Mouse (Mus musculus) liver, embryonic 13.5 days (tissue): ENCODE results near the gene Lypla2. TPM values are rescaled to one million over a fixed set of nuclear protein-coding genes. Genes with fewer than 3 reads are reported as not detected.

Experiments used
- ATAC-seq: fragments of 200-750 bp; cut with Nextera tagmentation; 2 replicates; pipeline ENCODE4 v1.8.0; 2017; ENCODE audit warnings: low read depth, mild to moderate bottlenecking, moderate number of reproducible peaks, moderate library complexity
- DNase-seq: peaks from one replicate; pipeline ENCODE4 v3.0.0; 2022
- H3K27ac ChIP-seq: fragments of 300-500 bp; sonication (generic); 2 replicates; pipeline ENCODE4 v1.5.1; 2015; ENCODE audit warnings: moderate library complexity, mild to moderate bottlenecking, inconsistent platforms
- H3K27me3 ChIP-seq: fragments of 300-500 bp; sonication (generic); 2 replicates; pipeline ENCODE4 v1.6.1; 2015; ENCODE audit warnings: mild to moderate bottlenecking, inconsistent platforms
- H3K36me3 ChIP-seq: fragments of 300-500 bp; sonication (generic); 2 replicates; pipeline ENCODE4 v1.6.1; 2015; ENCODE audit warnings: mild to moderate bottlenecking, inconsistent platforms
- H3K4me1 ChIP-seq: fragments of 300-500 bp; sonication (generic); replicated peaks from 2 replicates; pipeline ENCODE4 v1.6.1; 2015; ENCODE audit warnings: inconsistent platforms
- H3K4me2 ChIP-seq: fragments of 300-500 bp; sonication (generic); 2 replicates; pipeline ENCODE4 v1.6.1; 2015; ENCODE audit warnings: inconsistent platforms, mild to moderate bottlenecking, moderate library complexity
- H3K4me3 ChIP-seq: fragments of 300-500 bp; sonication (generic); replicated peaks from 2 replicates; pipeline ENCODE4 v1.5.1; 2015; ENCODE audit warnings: mild to moderate bottlenecking, inconsistent platforms
- H3K9ac ChIP-seq: fragments of 300-500 bp; sonication (generic); 2 replicates; pipeline ENCODE4 v1.6.1; 2015; ENCODE audit warnings: mild to moderate bottlenecking, inconsistent platforms
- H3K9me3 ChIP-seq: fragments of 300-500 bp; sonication (generic); replicated peaks from 2 replicates; pipeline ENCODE4 v1.6.1; 2016; ENCODE audit warnings: inconsistent platforms
- WGBS: fragments of 180-500 bp; shearing (Covaris S2); methylation state at CpG from one replicate; pipeline ENCODE4 v1.1.7; 2015; ENCODE audit not compliant: insufficient replicate concordance; 5-methylcytosine and 5-hydroxymethylcytosine counted together
- polyA plus RNA-seq: library from polyadenylated mRNA; unstranded; fragments of >200 nt; fragmentation: Nextera tagmentation; extraction: Ambion mirVana; gene quantifications from 2 replicates; pipeline ENCODE4 v1.2.1, GENCODE M21; 2015

Lypla2 gene
- polyA plus RNA-seq, 1 experiment from 2014 or later, result 49.7 TPM

- DNase-seq (no peak), ATAC-seq (no peak)
- Histone ChIP-seq H3K27me3 (no peaks in the 10 kb centered on the region), H3K27ac (no peak overlapping the region), H3K9ac (no peak overlapping the region), H3K9me3 (no peaks in the 10 kb centered on the region), H3K4me2 (no peak overlapping the region), H3K4me3 (no peak overlapping the region), H3K4me1 (peaks cover 36% of the 10 kb centered on the region), H3K36me3 (peaks cover 43% of the 10 kb centered on the region)
- 80% methylated on average over 9 of the region's 9 CpGs for WGBS
These were observed 42.6 kb downstream of the Lypla2 start for GRCm38 (mm10) chr4:135929828-135930227.

- Histone ChIP-seq H3K4me2 (no peak overlapping the region), H3K4me3 (no peak overlapping the region), H3K4me1 (peaks cover 32% of the 10 kb centered on the region), H3K27me3 (no peaks in the 10 kb centered on the region), H3K9ac (no peak overlapping the region), H3K27ac (no peak overlapping the region), H3K36me3 (peaks cover 41% of the 10 kb centered on the region), H3K9me3 (no peaks in the 10 kb centered on the region)
- ATAC-seq (no peak), DNase-seq (no peak)
- WGBS, result 75% methylated on average over 5 of the region's 5 CpGs
These were observed 43.0 kb downstream of the Lypla2 start for GRCm38 (mm10) chr4:135929405-135929804.

GRCm38 (mm10) chr4:135928376-135928775, 44.0 kb downstream of the Lypla2 start:
- DNase-seq, result no peak
- Histone ChIP-seq H3K4me1 (peaks cover 22% of the 10 kb centered on the region), H3K4me3 (no peak overlapping the region), H3K4me2 (no peak overlapping the region), H3K9ac (no peak overlapping the region), H3K36me3 (peaks cover 38% of the 10 kb centered on the region), H3K9me3 (no peaks in the 10 kb centered on the region), H3K27me3 (no peaks in the 10 kb centered on the region), H3K27ac (no peak overlapping the region)
- ATAC-seq, result no peak
- 91% methylated on average over 9 of the region's 9 CpGs for WGBS

GRCm38 (mm10) chr4:135926861-135927260, 45.6 kb downstream of the Lypla2 start:
- ATAC-seq, result no peak

GRCm38 (mm10) chr4:135926195-135926808, 46.1 kb downstream of the Lypla2 start:
- ATAC-seq (no peak), DNase-seq (no peak)
- WGBS, result 63% methylated on average over 10 of the region's 10 CpGs
- Histone ChIP-seq H3K27me3 (no peaks in the 10 kb centered on the region), H3K36me3 (peaks cover 30% of the 10 kb centered on the region), H3K4me1 (peaks cover 34% of the 10 kb centered on the region), H3K27ac (no peak overlapping the region), H3K9ac (no peak overlapping the region), H3K4me3 (no peak overlapping the region), H3K9me3 (no peaks in the 10 kb centered on the region), H3K4me2 (no peak overlapping the region)

More at GRCm38 (mm10) chr4:135926861-135927260, 45.6 kb downstream of the Lypla2 start:
- no peaks in the 10 kb centered on the region for H3K27me3 ChIP-seq
- H3K4me3 ChIP-seq, result no peak overlapping the region
- H3K27ac ChIP-seq, result no peak overlapping the region
- peaks cover 29% of the 10 kb centered on the region for H3K4me1 ChIP-seq
- DNase-seq, result no peak
- H3K9me3 ChIP-seq, result no peaks in the 10 kb centered on the region
- H3K9ac ChIP-seq, result no peak overlapping the region
- WGBS, result 86% methylated on average over 3 of the region's 3 CpGs
- no peak overlapping the region for H3K4me2 ChIP-seq
- H3K36me3 ChIP-seq, result peaks cover 35% of the 10 kb centered on the region

- Histone ChIP-seq H3K36me3 (peaks cover 22% of the 10 kb centered on the region), H3K9ac (no peak overlapping the region), H3K4me2 (no peak overlapping the region), H3K9me3 (no peaks in the 10 kb centered on the region), H3K27ac (no peak overlapping the region), H3K27me3 (no peaks in the 10 kb centered on the region), H3K4me1 (peaks cover 36% of the 10 kb centered on the region), H3K4me3 (no peak overlapping the region)
- DNase-seq (no peak), ATAC-seq (no peak)
- 83% methylated on average over 5 of the region's 5 CpGs for WGBS
These were observed 47.1 kb downstream of the Lypla2 start for GRCm38 (mm10) chr4:135925341-135925740.

GRCm38 (mm10) chr4:135924418-135924817, 48.0 kb downstream of the Lypla2 start:
- no peak overlapping the region for H3K9ac ChIP-seq
- peaks cover 23% of the 10 kb centered on the region for H3K36me3 ChIP-seq
- ATAC-seq (no peak), DNase-seq (no peak)
- no peak overlapping the region for H3K4me2 ChIP-seq
- no peaks in the 10 kb centered on the region for H3K9me3 ChIP-seq
- H3K4me1 ChIP-seq, result peaks cover 36% of the 10 kb centered on the region
- 69% methylated on average over 2 of the region's 2 CpGs for WGBS
- no peaks in the 10 kb centered on the region for H3K27me3 ChIP-seq
- H3K4me3 ChIP-seq, result no peak overlapping the region
- no peak overlapping the region for H3K27ac ChIP-seq

- Histone ChIP-seq H3K4me2 (peak overlapping the region; percentile 79), H3K9ac (peak overlapping the region; percentile 82; the same call in 1 of the 2 replicates), H3K4me1 (peaks cover 38% of the 10 kb centered on the region), H3K4me3 (peak overlapping the region; percentile 85; the same call in 1 of the 2 replicates), H3K9me3 (no peaks in the 10 kb centered on the region), H3K27ac (no peak overlapping the region), H3K27me3 (no peaks in the 10 kb centered on the region), H3K36me3 (peaks cover 25% of the 10 kb centered on the region)
- DNase-seq, result no peak
- WGBS, result 68% methylated on average over 1 of the region's 1 CpGs
- ATAC-seq, result no peak
These were observed 50.2 kb downstream of the Lypla2 start for GRCm38 (mm10) chr4:135922190-135922589.

GRCm38 (mm10) chr4:135921257-135922120, 50.9 kb downstream of the Lypla2 start:
- peak overlapping the region; percentile 85 for H3K4me3 ChIP-seq
- H3K4me1 ChIP-seq, result peaks cover 31% of the 10 kb centered on the region
- no peaks in the 10 kb centered on the region for H3K9me3 ChIP-seq
- ATAC-seq, result no peak
- DNase-seq, result no peak
- H3K4me2 ChIP-seq, result peak overlapping the region; percentile 79
- H3K36me3 ChIP-seq, result peaks cover 28% of the 10 kb centered on the region
- peak overlapping the region; percentile 69; the same call in 1 of the 2 replicates for H3K27ac ChIP-seq
- peak overlapping the region; percentile 82 for H3K9ac ChIP-seq
- H3K27me3 ChIP-seq, result no peaks in the 10 kb centered on the region
- 10% methylated on average over 26 of the region's 26 CpGs for WGBS

- Histone ChIP-seq H3K36me3 (peaks cover 24% of the 10 kb centered on the region), H3K4me3 (peak within 1 kb of the TSS; percentile 85), H3K27me3 (no peaks in the 10 kb centered on the region), H3K4me1 (peaks cover 22% of the 10 kb centered on the region), H3K9ac (peak within 1 kb of the TSS; percentile 82), H3K27ac (peak within 1 kb of the TSS; percentile 69), H3K4me2 (peak within 1 kb of the TSS; percentile 79), H3K9me3 (no peaks in the 10 kb centered on the region)
- DNase-seq (peak; percentile 94), ATAC-seq (peak; percentile 92)
- WGBS, result 1% methylated on average over 60 of the region's 60 CpGs
These were observed 51.9 kb downstream of the Lypla2 start, which contains the start of gene Fuca1 for GRCm38 (mm10) chr4:135920304-135921241. Gene Fuca1, plus strand, starts transcription at chr4:135920735.

- Histone ChIP-seq H3K27ac (no peak overlapping the region), H3K9me3 (no peaks in the 10 kb centered on the region), H3K4me1 (peaks cover 19% of the 10 kb centered on the region), H3K9ac (no peak overlapping the region), H3K36me3 (peaks cover 21% of the 10 kb centered on the region), H3K4me2 (no peak overlapping the region), H3K27me3 (no peaks in the 10 kb centered on the region), H3K4me3 (no peak overlapping the region)
- ATAC-seq, result no peak
- DNase-seq, result no peak
- 77% methylated on average over 3 of the region's 3 CpGs for WGBS
These were observed 53.2 kb downstream of the Lypla2 start for GRCm38 (mm10) chr4:135919280-135919639.
